Mouse (Mus musculus) testis, adult 2 months (tissue): Measurements from ENCODE around the gene Ppm1l.

Experiments used
- CTCF ChIP-seq: fragments of 200-500 bp; IDR thresholded peaks from 2 replicates; pipeline ENCODE4 v1.5.1; 2012; ENCODE audit warnings: low read depth, mild to moderate bottlenecking, inconsistent platforms, low read length, moderate library complexity; ENCODE audit not compliant: control insufficient read depth, insufficient read depth, insufficient replicate concordance
- POLR2A ChIP-seq: fragments of 200-500 bp; IDR thresholded peaks from 2 replicates; pipeline ENCODE4 v1.6.1; 2012; ENCODE audit warnings: low read depth, mild to moderate bottlenecking, inconsistent platforms, low read length, moderate library complexity; ENCODE audit not compliant: control insufficient read depth

- TF ChIP-seq CTCF: no peak
- no peak for TF ChIP-seq POLR2A
Measured at GRCm38 (mm10) chr3:69454330-69454729, 137.7 kb downstream of the Ppm1l start.
